Mouse (Mus musculus) thymus, postnatal 10 days (tissue): ENCODE data around the gene Zbtb44.

ENCODE experiments used
- DNase-seq, 2 experiments: peaks; one replicate each; pipeline ENCODE4 v3.0.0; 2021; ENCODE audit warnings: low spot score in 2 of 2

Gene Zbtb44

GRCm38 (mm10) chr9:31070706-31071105 is 40.3 kb downstream of the Zbtb44 start:
- DNase-seq = no peak

GRCm38 (mm10) chr9:31072256-31072655 is 41.8 kb downstream of the Zbtb44 start:
- DNase-seq = no peak

- no peak for DNase-seq
Observed at GRCm38 (mm10) chr9:31073797-31074196, 43.4 kb downstream of the Zbtb44 start.

- DNase-seq = no peak
Observed at GRCm38 (mm10) chr9:31074836-31075235, 44.4 kb downstream of the Zbtb44 start.

GRCm38 (mm10) chr9:31080726-31081125 is 50.3 kb downstream of the Zbtb44 start:
- no peak for DNase-seq

GRCm38 (mm10) chr9:31082054-31082666 is 51.7 kb downstream of the Zbtb44 start:
- DNase-seq = peak; percentile 36 to 79

GRCm38 (mm10) chr9:31082771-31083170 is 52.3 kb downstream of the Zbtb44 start:
- no peak for DNase-seq

GRCm38 (mm10) chr9:31085556-31085955 is 55.1 kb downstream of the Zbtb44 start:
- DNase-seq = no peak

GRCm38 (mm10) chr9:31086085-31086753 is 55.8 kb downstream of the Zbtb44 start:
- DNase-seq = peak; percentile 38 to 71

- DNase-seq = no peak
Observed at GRCm38 (mm10) chr9:31086754-31087145, 56.3 kb downstream of the Zbtb44 start.

GRCm38 (mm10) chr9:31087466-31087865 is 57.0 kb downstream of the Zbtb44 start:
- DNase-seq = no peak

- no peak for DNase-seq
Observed at GRCm38 (mm10) chr9:31088116-31088515, 57.7 kb downstream of the Zbtb44 start.

- no peak for DNase-seq
Observed at GRCm38 (mm10) chr9:31088883-31089282, 58.4 kb downstream of the Zbtb44 start.

GRCm38 (mm10) chr9:31089541-31089940 is 59.1 kb downstream of the Zbtb44 start:
- DNase-seq = no peak

GRCm38 (mm10) chr9:31090081-31091023 is 59.9 kb downstream of the Zbtb44 start:
- DNase-seq = no peak

GRCm38 (mm10) chr9:31091162-31091581 is 60.7 kb downstream of the Zbtb44 start:
- DNase-seq = no peak

GRCm38 (mm10) chr9:31092111-31092832 is 61.8 kb downstream of the Zbtb44 start:
- no peak for DNase-seq

GRCm38 (mm10) chr9:31092833-31093195 is 62.4 kb downstream of the Zbtb44 start:
- no peak for DNase-seq

- no peak for DNase-seq
Observed at GRCm38 (mm10) chr9:31097088-31098082, 66.9 kb downstream of the Zbtb44 start.

- no peak for DNase-seq
Observed at GRCm38 (mm10) chr9:31098118-31098517, 67.7 kb downstream of the Zbtb44 start.

- DNase-seq = no peak
Observed at GRCm38 (mm10) chr9:31108464-31108863, 78.0 kb downstream of the Zbtb44 start.
